Mouse (Mus musculus) limb, embryonic 12.5 days (tissue): ENCODE results near the gene Rab3a. TPM values are rescaled to one million over a fixed set of nuclear protein-coding genes. Genes with fewer than 3 reads are reported as not detected.

Experiments used
- ATAC-seq: fragments of 200-750 bp; cut with Nextera tagmentation; 2 replicates; pipeline ENCODE4 v1.8.0; 2017; ENCODE audit warnings: low read depth, moderate TSS enrichment; ENCODE audit not compliant: insufficient number of reproducible peaks, insufficient read depth, low FRiP score, low TSS enrichment
- H3K27ac ChIP-seq: fragments of 300-500 bp; sonication (generic); 2 replicates; pipeline ENCODE4 v1.5.1; 2016; ENCODE audit warnings: mild to moderate bottlenecking, moderate library complexity
- H3K27me3 ChIP-seq: fragments of 300-500 bp; sonication (generic); 2 replicates; pipeline ENCODE4 v1.6.1; 2016; ENCODE audit warnings: mild to moderate bottlenecking, moderate library complexity
- H3K36me3 ChIP-seq: fragments of 300-500 bp; sonication (generic); 2 replicates; pipeline ENCODE4 v1.6.1; 2016; ENCODE audit warnings: mild to moderate bottlenecking, moderate library complexity
- H3K4me1 ChIP-seq: fragments of 300-500 bp; sonication (generic); replicated peaks from 2 replicates; pipeline ENCODE4 v1.6.1; 2016
- H3K4me2 ChIP-seq: fragments of 300-500 bp; sonication (generic); 2 replicates; pipeline ENCODE4 v1.6.1; 2016; ENCODE audit warnings: mild to moderate bottlenecking, moderate library complexity
- H3K4me3 ChIP-seq: fragments of 300-500 bp; sonication (generic); replicated peaks from 2 replicates; pipeline ENCODE4 v1.5.1; 2016; ENCODE audit warnings: mild to moderate bottlenecking
- H3K9ac ChIP-seq: fragments of 300-500 bp; sonication (generic); replicated peaks from 2 replicates; pipeline ENCODE4 v1.6.1; 2016; ENCODE audit warnings: mild to moderate bottlenecking, moderate library complexity
- H3K9me3 ChIP-seq: fragments of 300-500 bp; sonication (generic); 2 replicates; pipeline ENCODE4 v1.6.1; 2016; ENCODE audit warnings: mild to moderate bottlenecking, moderate library complexity
- WGBS: fragments of 180-500 bp; shearing (Covaris S2); methylation state at CpG from one replicate; pipeline ENCODE4 v1.1.7; 2016; 5-methylcytosine and 5-hydroxymethylcytosine counted together
- polyA plus RNA-seq: library from polyadenylated mRNA; unstranded; fragments of >200 nt; fragmentation: Nextera tagmentation; extraction: Ambion mirVana; gene quantifications from 2 replicates; pipeline ENCODE4 v1.2.1, GENCODE M21; 2016

The Rab3a gene
- polyA plus RNA-seq, 1 experiment from 2014 or later: 13.7 TPM

GRCm38 (mm10) chr8:70776496-70777444 lies 22.3 kb downstream of the Rab3a start, which contains the start of gene Pik3r2:
Gene Pik3r2, minus strand, starts transcription at chr8:70776713.
- Histone ChIP-seq H3K4me3 (peak within 1 kb of the TSS; percentile 84), H3K36me3 (peaks cover 73% of the 10 kb centered on the region), H3K9me3 (no peaks in the 10 kb centered on the region), H3K4me2 (peak within 1 kb of the TSS; percentile 87), H3K9ac (peak within 1 kb of the TSS; percentile 96), H3K27ac (peak within 1 kb of the TSS; percentile 97), H3K27me3 (no peaks in the 10 kb centered on the region), H3K4me1 (peaks cover 43% of the 10 kb centered on the region)
- WGBS: under 1% methylated on average over 94 of the region's 94 CpGs
- ATAC-seq: peak; percentile 88

- Histone ChIP-seq H3K4me1 (peaks cover 19% of the 10 kb centered on the region), H3K27ac (no peak overlapping the region), H3K4me2 (no peak overlapping the region), H3K27me3 (no peaks in the 10 kb centered on the region), H3K36me3 (peaks cover 73% of the 10 kb centered on the region), H3K9me3 (no peaks in the 10 kb centered on the region), H3K4me3 (no peak overlapping the region), H3K9ac (no peak overlapping the region)
- 80% methylated on average over 11 of the region's 11 CpGs for WGBS
- ATAC-seq: no peak
Measured at GRCm38 (mm10) chr8:70780093-70780492, 25.6 kb downstream of the Rab3a start.

GRCm38 (mm10) chr8:70786291-70787050 lies 32.0 kb downstream of the Rab3a start:
- WGBS: 86% methylated on average over 25 of the region's 25 CpGs
- Histone ChIP-seq H3K27ac (no peak overlapping the region), H3K9me3 (no peaks in the 10 kb centered on the region), H3K4me1 (peaks cover 34% of the 10 kb centered on the region), H3K36me3 (peaks cover 84% of the 10 kb centered on the region), H3K27me3 (0 out of 2 replicates have a peak, but pooled peaks cover 3% of the 10 kb centered on the region), H3K9ac (no peak overlapping the region), H3K4me3 (no peak overlapping the region), H3K4me2 (no peak overlapping the region)
- no peak for ATAC-seq

- 85% methylated on average over 3 of the region's 3 CpGs for WGBS
- Histone ChIP-seq H3K4me3 (no peak overlapping the region), H3K4me2 (no peak overlapping the region), H3K4me1 (peaks cover 39% of the 10 kb centered on the region), H3K27ac (no peak overlapping the region), H3K36me3 (peaks cover 78% of the 10 kb centered on the region), H3K9ac (no peak overlapping the region), H3K9me3 (no peaks in the 10 kb centered on the region), H3K27me3 (0 out of 2 replicates have a peak, but pooled peaks cover 3% of the 10 kb centered on the region)
- no peak for ATAC-seq
Measured at GRCm38 (mm10) chr8:70787051-70787445, 32.6 kb downstream of the Rab3a start.

- Histone ChIP-seq H3K27me3 (0 out of 2 replicates have a peak, but pooled peaks cover 3% of the 10 kb centered on the region), H3K27ac (no peak overlapping the region), H3K9ac (no peak overlapping the region), H3K4me3 (no peak overlapping the region), H3K4me1 (peaks cover 46% of the 10 kb centered on the region), H3K4me2 (peak overlapping the region; percentile 17), H3K9me3 (no peaks in the 10 kb centered on the region), H3K36me3 (peaks cover 67% of the 10 kb centered on the region)
- no peak for ATAC-seq
- WGBS: 19% methylated on average over 30 of the region's 30 CpGs
Measured at GRCm38 (mm10) chr8:70787941-70788667, 33.6 kb downstream of the Rab3a start.

- H3K4me1 ChIP-seq: peaks cover 51% of the 10 kb centered on the region
Measured at GRCm38 (mm10) chr8:70789046-70789445, 34.6 kb downstream of the Rab3a start.

GRCm38 (mm10) chr8:70790846-70791245 lies 36.4 kb downstream of the Rab3a start:
- Histone ChIP-seq H3K9ac (peak overlapping the region; percentile 87), H3K27ac (peak overlapping the region; percentile 57; the same call in 1 of the 2 replicates), H3K36me3 (peaks cover 40% of the 10 kb centered on the region), H3K4me1 (peaks cover 51% of the 10 kb centered on the region), H3K4me3 (peak overlapping the region; percentile 73), H3K27me3 (peaks cover 10% of the 10 kb centered on the region; the same call in 1 of the 2 replicates), H3K9me3 (no peaks in the 10 kb centered on the region), H3K4me2 (peak overlapping the region; percentile 70)
- WGBS: 57% methylated on average over 8 of the region's 8 CpGs
- no peak for ATAC-seq

More at GRCm38 (mm10) chr8:70789046-70789445, 34.6 kb downstream of the Rab3a start:
- no peak for ATAC-seq
- Histone ChIP-seq H3K9ac (no peak overlapping the region), H3K36me3 (peaks cover 58% of the 10 kb centered on the region), H3K9me3 (no peaks in the 10 kb centered on the region), H3K4me3 (no peak overlapping the region), H3K27me3 (0 out of 2 replicates have a peak, but pooled peaks cover 3% of the 10 kb centered on the region), H3K27ac (no peak overlapping the region), H3K4me2 (no peak overlapping the region)
- WGBS: 78% methylated on average over 10 of the region's 10 CpGs

GRCm38 (mm10) chr8:70791294-70791701 lies 36.8 kb downstream of the Rab3a start:
- Histone ChIP-seq H3K4me2 (peak overlapping the region; percentile 70), H3K27me3 (peaks cover 11% of the 10 kb centered on the region), H3K27ac (peak overlapping the region; percentile 57; the same call in 1 of the 2 replicates), H3K9me3 (no peaks in the 10 kb centered on the region), H3K36me3 (peaks cover 35% of the 10 kb centered on the region), H3K4me1 (peaks cover 51% of the 10 kb centered on the region), H3K9ac (peak overlapping the region; percentile 87), H3K4me3 (peak overlapping the region; percentile 73)
- no peak for ATAC-seq
- WGBS: 81% methylated on average over 7 of the region's 7 CpGs

- ATAC-seq: peak; percentile 79
Measured at GRCm38 (mm10) chr8:70791975-70792691, 37.7 kb downstream of the Rab3a start.

GRCm38 (mm10) chr8:70792700-70793099 lies 38.2 kb downstream of the Rab3a start:
- H3K36me3 ChIP-seq: peaks cover 21% of the 10 kb centered on the region
- peaks cover 17% of the 10 kb centered on the region for H3K27me3 ChIP-seq
- under 1% methylated on average over 20 of the region's 20 CpGs for WGBS
- H3K4me3 ChIP-seq: peak overlapping the region; percentile 73
- H3K27ac ChIP-seq: peak overlapping the region; percentile 91
- peak overlapping the region; percentile 87; the same call in 1 of the 2 replicates for H3K9ac ChIP-seq
- H3K4me2 ChIP-seq: peak overlapping the region; percentile 70
- no peaks in the 10 kb centered on the region for H3K9me3 ChIP-seq
- H3K4me1 ChIP-seq: peaks cover 53% of the 10 kb centered on the region
- peak; percentile 49 for ATAC-seq

More at GRCm38 (mm10) chr8:70791975-70792691, 37.7 kb downstream of the Rab3a start:
- Histone ChIP-seq H3K9ac (peak overlapping the region; percentile 87), H3K27me3 (peaks cover 14% of the 10 kb centered on the region), H3K9me3 (no peaks in the 10 kb centered on the region), H3K4me2 (peak overlapping the region; percentile 70), H3K4me3 (peak overlapping the region; percentile 73), H3K27ac (peak overlapping the region; percentile 91), H3K36me3 (peaks cover 27% of the 10 kb centered on the region), H3K4me1 (peaks cover 51% of the 10 kb centered on the region)
- 6% methylated on average over 58 of the region's 58 CpGs for WGBS
